Mouse (Mus musculus) limb, embryonic 11.5 days (tissue): ENCODE measurements around the gene Zfp846. TPM values are rescaled to one million over a fixed set of nuclear protein-coding genes. Genes with fewer than 3 reads are reported as not detected.

Experiments
- ATAC-seq: fragments of 200-750 bp; cut with Nextera tagmentation; 2 replicates; pipeline ENCODE4 v1.8.0; 2017; ENCODE audit warnings: low read depth; ENCODE audit not compliant: insufficient number of reproducible peaks, low FRiP score, low TSS enrichment
- DNase-seq: peaks from one replicate; pipeline ENCODE4 v3.0.0-alpha.2; 2015; ENCODE audit warnings: low spot score
- H3K27ac ChIP-seq: fragments of 300-500 bp; sonication (generic); replicated peaks from 2 replicates; pipeline ENCODE4 v1.5.1; 2014; ENCODE audit warnings: low read depth, mild to moderate bottlenecking, low read length
- H3K27me3 ChIP-seq: fragments of 300-500 bp; sonication (generic); 2 replicates; pipeline ENCODE4 v1.6.1; 2014; ENCODE audit warnings: mild to moderate bottlenecking, low read length, mixed read lengths; ENCODE audit not compliant: control insufficient read depth, insufficient read depth
- H3K36me3 ChIP-seq: fragments of 300-500 bp; sonication (generic); 2 replicates; pipeline ENCODE4 v1.6.1; 2014; ENCODE audit warnings: mild to moderate bottlenecking, low read length, moderate library complexity, mixed read lengths; ENCODE audit not compliant: control insufficient read depth, insufficient read depth
- H3K4me1 ChIP-seq: fragments of 300-500 bp; sonication (generic); 2 replicates; pipeline ENCODE4 v1.6.1; 2014; ENCODE audit warnings: low read length, mixed read lengths; ENCODE audit not compliant: control insufficient read depth, insufficient read depth
- H3K4me2 ChIP-seq: fragments of 300-500 bp; sonication (generic); 2 replicates; pipeline ENCODE4 v1.6.1; 2014; ENCODE audit warnings: low read depth, mild to moderate bottlenecking, moderate library complexity; ENCODE audit not compliant: severe bottlenecking
- H3K4me3 ChIP-seq: fragments of 300-500 bp; sonication (generic); 2 replicates; pipeline ENCODE4 v1.5.1; 2014; ENCODE audit warnings: low read depth, low read length
- H3K9ac ChIP-seq: fragments of 300-500 bp; sonication (generic); 2 replicates; pipeline ENCODE4 v1.6.1; 2014; ENCODE audit warnings: mild to moderate bottlenecking, low read length
- H3K9me3 ChIP-seq: fragments of 300-500 bp; sonication (generic); 2 replicates; pipeline ENCODE4 v1.6.1; 2016; ENCODE audit warnings: low read length; ENCODE audit not compliant: control insufficient read depth
- WGBS: fragments of 180-500 bp; shearing (Covaris S2); extraction: QIAGEN DNeasy Blood & Tissue Kit; methylation state at CpG from one replicate; pipeline ENCODE4 v1.1.7; 2014; 5-methylcytosine and 5-hydroxymethylcytosine counted together
- polyA plus RNA-seq: library from polyadenylated mRNA; unstranded; fragments of >200 nt; fragmentation: Nextera tagmentation; extraction: Ambion mirVana; gene quantifications from 2 replicates; pipeline ENCODE4 v1.2.1, GENCODE M21; 2014

Gene Zfp846
- polyA plus RNA-seq, 1 experiment from 2014 or later, result 18.1 TPM

GRCm38 (mm10) chr9:20642101-20642895 is 61.2 kb downstream of the Zfp846 start, which contains the start of gene Ubl5:
Gene Ubl5, plus strand, starts transcription at chr9:20642878.
- peak within 1 kb of the TSS; percentile 39 for H3K27ac ChIP-seq
- H3K4me1 ChIP-seq, result peaks cover 3% of the 10 kb centered on the region; the same call in 1 of the 2 replicates
- H3K4me3 ChIP-seq, result peak within 1 kb of the TSS; percentile 85
- no peaks in the 10 kb centered on the region for H3K27me3 ChIP-seq
- H3K9ac ChIP-seq, result peak within 1 kb of the TSS; percentile 76
- H3K9me3 ChIP-seq, result no peaks in the 10 kb centered on the region
- ATAC-seq (peak; percentile 95), DNase-seq (peak; percentile 97)
- no peaks in the 10 kb centered on the region; the same call in none of the 2 replicates for H3K36me3 ChIP-seq
- H3K4me2 ChIP-seq, result peak within 1 kb of the TSS; percentile 88
- WGBS, result under 1% methylated on average over 51 of the region's 51 CpGs

- DNase-seq, result peak; percentile 86
- WGBS, result under 1% methylated on average over 29 of the region's 30 CpGs
Observed at GRCm38 (mm10) chr9:20642896-20643466, 61.9 kb downstream of the Zfp846 start.

DNA sequence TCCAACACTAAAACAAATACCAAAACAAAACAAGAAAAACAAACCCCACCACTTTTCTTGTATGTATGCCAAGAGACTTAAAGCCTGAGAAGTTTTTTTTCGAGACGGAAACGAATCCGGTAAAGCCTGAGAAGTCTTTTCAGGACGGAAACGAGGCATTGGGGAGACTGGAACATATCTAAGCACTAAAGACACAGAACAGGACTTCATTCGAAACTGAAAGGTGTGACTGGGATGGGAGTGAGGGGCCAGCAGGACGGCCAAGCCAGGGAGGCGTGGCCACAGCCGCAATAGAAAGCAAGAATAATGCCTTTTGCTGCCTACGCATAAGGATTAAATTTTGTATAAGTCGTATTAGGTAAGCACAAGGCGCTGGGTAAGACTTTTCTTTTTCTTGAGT is 62.7 kb downstream of the Zfp846 start:
- no peak overlapping the region for H3K27ac ChIP-seq
- no peak for DNase-seq
- peaks cover 3% of the 10 kb centered on the region; the same call in 1 of the 2 replicates for H3K4me1 ChIP-seq
- peak overlapping the region; percentile 88 for H3K4me2 ChIP-seq
- WGBS, result 12% methylated on average over 13 of the region's 13 CpGs
- H3K9ac ChIP-seq, result peak overlapping the region; percentile 53
- H3K36me3 ChIP-seq, result no peaks in the 10 kb centered on the region
- H3K9me3 ChIP-seq, result no peaks in the 10 kb centered on the region
- ATAC-seq, result no peak
- H3K27me3 ChIP-seq, result no peaks in the 10 kb centered on the region
- H3K4me3 ChIP-seq, result peak overlapping the region; percentile 85

More at GRCm38 (mm10) chr9:20642896-20643466, 61.9 kb downstream of the Zfp846 start:
- H3K4me1 ChIP-seq, result peaks cover 3% of the 10 kb centered on the region; the same call in 1 of the 2 replicates
- peak overlapping the region; percentile 38 for H3K27ac ChIP-seq
- H3K27me3 ChIP-seq, result no peaks in the 10 kb centered on the region
- no peaks in the 10 kb centered on the region; the same call in 1 of the 2 replicates for H3K36me3 ChIP-seq
- H3K4me3 ChIP-seq, result peak overlapping the region; percentile 85
- peak overlapping the region; percentile 88 for H3K4me2 ChIP-seq
- peak; percentile 73 for ATAC-seq
- no peaks in the 10 kb centered on the region for H3K9me3 ChIP-seq
- H3K9ac ChIP-seq, result peak overlapping the region; percentile 58

GRCm38 (mm10) chr9:20644360-20645081 is 63.4 kb downstream of the Zfp846 start, which contains the start of gene Fbxl12:
Gene Fbxl12, minus strand, starts transcription at chr9:20644767.
- ATAC-seq (no peak), DNase-seq (peak; percentile 83)
- peak within 1 kb of the TSS; percentile 68 for H3K9ac ChIP-seq
- H3K36me3 ChIP-seq, result no peaks in the 10 kb centered on the region
- H3K4me3 ChIP-seq, result peak within 1 kb of the TSS; percentile 85
- no peaks in the 10 kb centered on the region for H3K9me3 ChIP-seq
- peaks cover 3% of the 10 kb centered on the region; the same call in 1 of the 2 replicates for H3K4me1 ChIP-seq
- no peak within 1 kb of the TSS for H3K27ac ChIP-seq
- WGBS, result under 1% methylated on average over 43 of the region's 43 CpGs
- H3K27me3 ChIP-seq, result no peaks in the 10 kb centered on the region
- H3K4me2 ChIP-seq, result peak within 1 kb of the TSS; percentile 88

DNA sequence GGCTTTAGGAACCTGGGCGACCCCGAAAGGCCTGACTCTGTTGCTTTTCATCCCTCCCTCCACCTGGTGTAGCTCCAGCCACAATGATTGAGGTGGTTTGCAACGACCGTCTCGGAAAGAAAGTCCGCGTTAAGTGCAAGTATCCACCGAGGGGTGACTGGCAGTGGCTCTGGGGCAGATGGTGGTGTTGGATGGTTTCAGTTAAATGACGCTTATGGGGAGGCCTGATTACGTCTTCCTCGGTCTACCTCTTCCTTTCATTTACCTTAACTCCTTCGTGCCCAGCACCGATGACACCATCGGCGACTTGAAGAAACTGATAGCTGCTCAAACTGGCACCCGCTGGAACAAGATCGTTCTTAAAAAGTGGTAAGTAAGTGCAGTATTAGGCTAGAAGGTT is 64.0 kb downstream of the Zfp846 start:
- Histone ChIP-seq H3K4me3 (peak overlapping the region; percentile 85), H3K4me1 (peaks cover 3% of the 10 kb centered on the region; the same call in 1 of the 2 replicates), H3K4me2 (peak overlapping the region; percentile 88), H3K36me3 (no peaks in the 10 kb centered on the region), H3K9me3 (no peaks in the 10 kb centered on the region), H3K9ac (peak overlapping the region; percentile 68), H3K27me3 (no peaks in the 10 kb centered on the region), H3K27ac (no peak overlapping the region)
- ATAC-seq, result no peak
- 6% methylated on average over 17 of the region's 17 CpGs for WGBS
- DNase-seq, result no peak

DNA sequence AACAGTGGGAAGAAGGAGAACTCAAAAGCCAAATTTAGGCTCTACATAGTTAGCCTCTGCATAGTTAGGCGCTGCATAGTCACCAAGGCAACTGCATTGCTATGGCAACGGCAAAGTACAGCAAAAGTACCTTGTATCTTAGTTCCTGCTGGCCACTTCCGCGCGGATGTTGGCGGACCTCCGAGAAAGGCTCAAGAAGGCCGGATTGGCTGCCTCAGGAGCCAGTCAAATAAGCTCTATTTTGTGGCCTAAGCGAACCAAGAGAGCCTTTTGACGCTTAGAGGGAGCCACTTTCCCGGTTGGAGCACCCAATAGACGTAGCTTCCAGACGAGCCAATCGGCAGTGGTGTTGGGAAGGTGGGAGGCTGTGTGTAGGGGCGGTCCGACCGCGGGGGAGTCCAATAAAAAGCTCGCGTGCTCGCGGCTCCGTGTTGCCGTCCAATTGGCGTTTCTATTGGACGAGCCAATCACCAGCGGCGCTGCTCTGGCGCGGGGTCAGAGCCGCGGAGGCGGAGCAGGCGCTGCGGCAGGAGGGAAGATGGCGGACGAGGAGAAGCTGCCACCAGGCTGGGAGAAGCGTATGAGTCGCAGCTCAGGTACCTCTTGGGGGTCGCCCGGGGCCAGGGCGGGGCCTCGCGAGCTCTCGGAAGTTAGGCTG is 70.6 kb downstream of the Zfp846 start, which contains the start of gene Pin1:
TSS of gene Pin1 (plus strand) at position 494 of the 658 bp plus-strand sequence.
- Histone ChIP-seq H3K27me3 (no peaks in the 10 kb centered on the region), H3K27ac (no peak within 1 kb of the TSS), H3K4me1 (peaks cover 10% of the 10 kb centered on the region), H3K9me3 (no peaks in the 10 kb centered on the region), H3K4me2 (peak within 1 kb of the TSS; percentile 50), H3K9ac (peak within 1 kb of the TSS; percentile 76), H3K4me3 (peak within 1 kb of the TSS; percentile 82), H3K36me3 (peaks cover 11% of the 10 kb centered on the region; the same call in 1 of the 2 replicates)
- under 1% methylated on average over 45 of the region's 45 CpGs for WGBS
- DNase-seq (peak; percentile 97), ATAC-seq (peak; percentile 99)

DNA sequence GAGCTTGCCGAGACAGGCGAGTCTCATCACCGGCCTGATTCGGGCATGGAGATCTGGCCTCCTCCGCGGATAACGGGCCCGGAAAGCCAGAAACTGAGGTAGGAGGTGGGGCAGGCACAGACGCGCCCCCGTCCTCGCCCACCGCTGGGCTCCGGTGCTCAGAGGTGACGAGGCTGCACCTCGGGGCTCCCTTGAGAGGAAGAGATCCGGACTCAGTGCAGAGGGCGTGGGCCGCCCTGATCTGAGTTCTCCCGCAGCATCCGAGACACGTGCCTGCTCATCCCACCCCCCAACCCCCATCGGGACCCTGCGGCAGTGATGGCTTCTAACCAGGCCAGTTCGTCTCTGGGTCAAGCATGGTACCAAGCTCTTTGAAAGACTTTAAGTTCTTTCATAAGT is 71.2 kb downstream of the Zfp846 start:
- H3K4me2 ChIP-seq, result peak overlapping the region; percentile 50
- no peak overlapping the region for H3K27ac ChIP-seq
- H3K4me1 ChIP-seq, result peaks cover 10% of the 10 kb centered on the region
- DNase-seq (no peak), ATAC-seq (peak; percentile 9)
- no peaks in the 10 kb centered on the region for H3K27me3 ChIP-seq
- under 1% methylated on average over 25 of the region's 25 CpGs for whole genome bisulfite sequencing
- peak overlapping the region; percentile 76 for H3K9ac ChIP-seq
- H3K9me3 ChIP-seq, result no peaks in the 10 kb centered on the region
- peak overlapping the region; percentile 82 for H3K4me3 ChIP-seq
- peaks cover 12% of the 10 kb centered on the region for H3K36me3 ChIP-seq
